Mouse (Mus musculus): Measurements from ENCODE around the gene Bco2. TPM values are rescaled to one million over a fixed set of nuclear protein-coding genes. Genes with fewer than 3 reads are reported as not detected.

The Bco2 gene
- polyA plus RNA-seq, 1 experiment from 2014 or later = 0.17 TPM

GRCm38 (mm10) chr9:50524936-50525335, 30.0 kb downstream of the Bco2 start:
- DNase-seq (ENCODE audit: low spot score) (no peak), ATAC-seq (replicated peaks; ENCODE audit: low FRiP score, low read depth) (no peak)
- no peak for TF ChIP-seq CTCF (IDR thresholded peaks at IDR 0.05; ENCODE audit: low read depth)
- Histone ChIP-seq H3K27ac (no peak overlapping the region), H3K4me3 (replicated peaks; ENCODE audit: low read depth, low read length) (no peak overlapping the region), H3K36me3 (ENCODE audit: insufficient read depth, low read length) (0 out of 2 replicates have a peak, but pooled peaks cover 4% of the 10 kb centered on the region), H3K9ac (ENCODE audit: low read depth, low read length) (no peak overlapping the region), H3K27me3 (ENCODE audit: insufficient read depth, low read length) (no peaks in the 10 kb centered on the region), H3K4me1 (replicated peaks; ENCODE audit: insufficient read depth, low read length) (0 out of 2 replicates have a peak, but pooled peaks cover 4% of the 10 kb centered on the region), H3K9me3 (replicated peaks; ENCODE audit: low read length) (no peaks in the 10 kb centered on the region), H3K4me2 (ENCODE audit: low read length) (no peak overlapping the region)
- WGBS = 89% methylated on average over 5 of the region's 5 CpGs

DNA sequence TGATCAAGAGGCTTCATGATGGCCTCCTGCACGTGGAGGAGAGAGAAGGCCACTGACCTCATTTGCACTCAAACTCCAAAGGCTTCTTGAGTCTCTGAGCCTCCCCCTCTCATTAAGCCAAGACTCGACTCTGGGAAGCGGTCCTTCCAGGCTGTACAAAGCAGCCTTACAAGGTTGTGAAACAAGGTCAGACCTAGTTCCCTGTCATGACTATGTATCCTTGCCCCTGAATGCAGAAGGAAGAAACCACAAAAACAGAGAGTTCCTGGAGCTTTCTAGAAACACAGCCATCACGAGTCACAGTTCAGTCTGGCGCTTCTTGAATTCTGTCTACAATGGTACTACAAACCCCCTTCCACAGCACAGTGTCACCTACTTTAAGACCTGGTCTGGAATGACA, 32.4 kb downstream of the Bco2 start:
- TF ChIP-seq CTCF (IDR thresholded peaks at IDR 0.05; ENCODE audit: low read depth) = no peak
- 73% methylated on average over 5 of the region's 5 CpGs for WGBS
- Histone ChIP-seq H3K9ac (ENCODE audit: low read depth, low read length) (no peak overlapping the region), H3K36me3 (ENCODE audit: insufficient read depth, low read length) (0 out of 2 replicates have a peak, but pooled peaks cover 4% of the 10 kb centered on the region), H3K27ac (no peak overlapping the region), H3K27me3 (ENCODE audit: insufficient read depth, low read length) (no peaks in the 10 kb centered on the region), H3K4me2 (ENCODE audit: low read length) (no peak overlapping the region), H3K9me3 (replicated peaks; ENCODE audit: low read length) (no peaks in the 10 kb centered on the region), H3K4me1 (replicated peaks; ENCODE audit: insufficient read depth, low read length) (0 out of 2 replicates have a peak, but pooled peaks cover under 1% of the 10 kb centered on the region), H3K4me3 (replicated peaks; ENCODE audit: low read depth, low read length) (no peak overlapping the region)
- ATAC-seq (replicated peaks; ENCODE audit: low FRiP score, low read depth) = no peak
- no peak for DNase-seq (ENCODE audit: low spot score)

DNA sequence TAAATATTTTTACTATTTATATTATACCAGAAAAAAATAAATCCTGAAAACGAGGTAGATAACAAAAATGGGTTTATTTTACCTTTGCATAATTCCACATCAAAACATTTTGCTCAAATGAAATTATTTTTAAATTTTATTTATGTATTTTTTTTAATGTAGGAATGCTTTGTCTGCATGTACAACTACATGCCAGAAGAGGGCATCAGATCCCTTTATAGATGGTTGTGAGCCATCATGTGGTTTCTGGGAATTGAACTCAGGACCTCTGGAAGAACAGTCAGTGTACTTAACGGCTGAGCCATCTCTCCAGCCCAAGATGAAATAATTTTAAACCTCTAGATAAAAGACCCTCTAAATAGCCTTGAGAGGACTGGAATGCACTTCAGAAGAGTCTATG, 33.4 kb downstream of the Bco2 start:
- 59% methylated on average over 2 of the region's 2 CpGs for WGBS
- peak; percentile 39 for TF ChIP-seq CTCF (IDR thresholded peaks at IDR 0.05; ENCODE audit: low read depth)
- Histone ChIP-seq H3K4me2 (ENCODE audit: low read length) (no peak overlapping the region), H3K9me3 (replicated peaks; ENCODE audit: low read length) (no peaks in the 10 kb centered on the region), H3K27ac (no peak overlapping the region), H3K4me1 (replicated peaks; ENCODE audit: insufficient read depth, low read length) (no peaks in the 10 kb centered on the region), H3K4me3 (replicated peaks; ENCODE audit: low read depth, low read length) (no peak overlapping the region), H3K9ac (ENCODE audit: low read depth, low read length) (no peak overlapping the region), H3K36me3 (ENCODE audit: insufficient read depth, low read length) (0 out of 2 replicates have a peak, but pooled peaks cover 4% of the 10 kb centered on the region), H3K27me3 (ENCODE audit: insufficient read depth, low read length) (no peaks in the 10 kb centered on the region)
- DNase-seq (ENCODE audit: low spot score) (no peak), ATAC-seq (replicated peaks; ENCODE audit: low FRiP score, low read depth) (no peak)

DNA sequence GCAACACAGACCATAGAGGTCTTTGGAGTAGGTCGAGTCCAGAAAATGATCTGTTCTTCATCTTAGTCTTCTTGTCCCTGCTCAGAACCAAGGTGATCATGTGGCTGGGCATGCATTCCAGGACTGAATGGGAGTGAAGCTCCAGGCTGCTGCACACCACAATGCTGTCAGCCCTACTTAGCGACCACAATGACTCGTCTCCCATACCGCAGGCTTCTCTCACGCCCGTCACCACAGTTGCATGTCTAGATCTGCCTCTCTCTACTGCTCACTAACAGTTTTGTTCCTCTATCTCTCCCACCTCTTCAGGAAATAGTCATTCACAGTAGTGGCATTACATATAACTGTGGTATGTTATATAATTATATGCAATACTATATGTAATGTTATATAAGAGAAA, 34.2 kb downstream of the Bco2 start:
- ATAC-seq (replicated peaks; ENCODE audit: low FRiP score, low read depth) (no peak), DNase-seq (ENCODE audit: low spot score) (no peak)
- WGBS = 85% methylated on average over 6 of the region's 6 CpGs
- no peaks in the 10 kb centered on the region for H3K9me3 ChIP-seq (replicated peaks; ENCODE audit: low read length)
- TF ChIP-seq CTCF (IDR thresholded peaks at IDR 0.05; ENCODE audit: low read depth) = no peak
- H3K27ac ChIP-seq = no peak overlapping the region
- H3K9ac ChIP-seq (ENCODE audit: low read depth, low read length) = no peak overlapping the region
- no peaks in the 10 kb centered on the region for H3K4me1 ChIP-seq (replicated peaks; ENCODE audit: insufficient read depth, low read length)
- no peaks in the 10 kb centered on the region for H3K27me3 ChIP-seq (ENCODE audit: insufficient read depth, low read length)
- no peak overlapping the region for H3K4me2 ChIP-seq (ENCODE audit: low read length)
- H3K4me3 ChIP-seq (replicated peaks; ENCODE audit: low read depth, low read length) = no peak overlapping the region
- H3K36me3 ChIP-seq (ENCODE audit: insufficient read depth, low read length) = 0 out of 2 replicates have a peak, but pooled peaks cover 4% of the 10 kb centered on the region

GRCm38 (mm10) chr9:50518781-50519180, 36.2 kb downstream of the Bco2 start:
- Histone ChIP-seq H3K4me1 (replicated peaks; ENCODE audit: insufficient read depth, low read length) (no peaks in the 10 kb centered on the region), H3K4me2 (ENCODE audit: low read length) (no peak overlapping the region), H3K36me3 (ENCODE audit: insufficient read depth, low read length) (0 out of 2 replicates have a peak, but pooled peaks cover 4% of the 10 kb centered on the region), H3K27ac (no peak overlapping the region), H3K9ac (ENCODE audit: low read depth, low read length) (no peak overlapping the region), H3K27me3 (ENCODE audit: insufficient read depth, low read length) (no peaks in the 10 kb centered on the region), H3K4me3 (replicated peaks; ENCODE audit: low read depth, low read length) (no peak overlapping the region), H3K9me3 (replicated peaks; ENCODE audit: low read length) (no peaks in the 10 kb centered on the region)
- ATAC-seq (replicated peaks; ENCODE audit: low FRiP score, low read depth) = no peak
- WGBS = 13% methylated on average over 2 of the region's 2 CpGs
- DNase-seq (ENCODE audit: low spot score) = peak; percentile 47
- peak; percentile 67 for TF ChIP-seq CTCF (IDR thresholded peaks at IDR 0.05; ENCODE audit: low read depth)

DNA sequence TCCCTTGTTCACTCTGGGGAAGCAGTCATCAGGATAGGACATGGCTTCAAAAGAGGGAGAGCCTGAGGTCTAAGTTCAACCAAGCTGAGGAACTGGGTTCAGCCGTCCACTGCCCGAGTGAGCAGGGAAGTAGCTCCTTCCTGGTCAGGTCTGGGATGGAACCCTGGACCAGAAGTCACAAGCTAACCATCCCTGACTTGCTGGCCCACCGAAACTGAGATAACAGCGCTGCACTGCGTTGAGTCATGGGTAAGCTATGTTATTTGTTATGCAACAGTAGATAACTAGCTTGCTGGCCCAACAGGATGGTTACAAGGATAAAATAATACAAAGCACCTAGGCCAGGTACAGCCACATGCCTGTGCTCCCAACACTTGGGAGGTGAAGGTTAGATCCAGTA, 39.5 kb downstream of the Bco2 start:
- Histone ChIP-seq H3K4me1 (replicated peaks; ENCODE audit: insufficient read depth, low read length) (no peaks in the 10 kb centered on the region), H3K36me3 (ENCODE audit: insufficient read depth, low read length) (no peaks in the 10 kb centered on the region), H3K4me3 (replicated peaks; ENCODE audit: low read depth, low read length) (no peak overlapping the region), H3K4me2 (ENCODE audit: low read length) (no peak overlapping the region), H3K27ac (no peak overlapping the region), H3K9me3 (replicated peaks; ENCODE audit: low read length) (no peaks in the 10 kb centered on the region), H3K9ac (ENCODE audit: low read depth, low read length) (no peak overlapping the region), H3K27me3 (ENCODE audit: insufficient read depth, low read length) (no peaks in the 10 kb centered on the region)
- no peak for ATAC-seq (replicated peaks; ENCODE audit: low FRiP score, low read depth)
- no peak for DNase-seq (ENCODE audit: low spot score)
- 66% methylated on average over 5 of the region's 5 CpGs for WGBS
- no peak for TF ChIP-seq CTCF (IDR thresholded peaks at IDR 0.05; ENCODE audit: low read depth)

DNA sequence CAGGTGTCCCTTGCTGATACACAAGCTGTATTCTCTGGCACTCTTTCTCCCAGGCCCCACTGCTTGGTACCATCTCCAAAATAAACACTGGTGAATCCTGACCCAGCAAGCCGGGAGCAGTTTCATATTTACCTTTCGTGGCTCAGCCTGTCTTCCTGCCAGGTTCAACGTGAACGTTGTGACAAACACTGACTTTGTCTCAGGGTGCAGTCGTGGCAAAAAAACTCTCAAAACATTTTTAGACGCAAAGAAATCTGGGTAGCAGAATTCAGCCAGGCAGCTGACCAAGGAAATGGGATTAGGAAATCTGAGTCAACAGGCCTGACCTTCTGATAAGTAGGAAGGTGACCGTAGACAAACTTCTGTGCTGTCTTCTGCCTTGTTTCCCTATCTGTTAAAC, 47.4 kb downstream of the Bco2 start:
- DNase-seq (ENCODE audit: low spot score) (no peak), ATAC-seq (replicated peaks; ENCODE audit: low FRiP score, low read depth) (no peak)
- Histone ChIP-seq H3K4me2 (ENCODE audit: low read length) (no peak overlapping the region), H3K4me1 (replicated peaks; ENCODE audit: insufficient read depth, low read length) (no peaks in the 10 kb centered on the region), H3K36me3 (ENCODE audit: insufficient read depth, low read length) (no peaks in the 10 kb centered on the region), H3K9ac (ENCODE audit: low read depth, low read length) (no peak overlapping the region), H3K9me3 (replicated peaks; ENCODE audit: low read length) (no peaks in the 10 kb centered on the region), H3K27ac (no peak overlapping the region), H3K27me3 (ENCODE audit: insufficient read depth, low read length) (no peaks in the 10 kb centered on the region), H3K4me3 (replicated peaks; ENCODE audit: low read depth, low read length) (no peak overlapping the region)
- no peak for TF ChIP-seq CTCF (IDR thresholded peaks at IDR 0.05; ENCODE audit: low read depth)
- 49% methylated on average over 7 of the region's 7 CpGs for WGBS

Measured in kidney, postnatal 0 days (tissue).